Mouse (Mus musculus): ENCODE data around the gene A630023A22Rik. TPM values are rescaled to one million over a fixed set of nuclear protein-coding genes. Genes with fewer than 3 reads are reported as not detected.

Gene A630023A22Rik
- polyA plus RNA-seq (2012; rRNA removed): not detected in 2 replicates

DNA sequence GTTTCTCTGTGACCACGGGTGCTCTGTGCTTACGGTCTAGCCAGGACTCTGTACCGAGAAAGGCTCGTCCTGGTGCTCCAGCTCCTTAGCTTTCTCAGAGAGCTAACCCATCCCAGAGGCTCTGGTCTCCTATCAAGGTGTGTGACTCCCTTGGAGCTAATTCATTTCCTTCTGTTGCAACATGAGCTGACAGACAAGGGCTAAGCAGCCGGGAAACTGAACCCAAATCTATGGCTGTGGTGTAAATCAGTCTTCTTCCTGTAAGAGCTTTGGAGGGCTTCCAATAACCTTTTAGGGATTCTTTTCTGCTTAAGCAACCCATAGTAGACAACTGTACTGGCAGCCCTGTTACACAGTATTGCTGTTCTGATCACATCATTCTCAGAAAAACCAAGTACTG lies at the start of gene A630023A22Rik:
Gene A630023A22Rik (minus strand): TSS at position 154 of the 400 bp plus-strand sequence.

DNA sequence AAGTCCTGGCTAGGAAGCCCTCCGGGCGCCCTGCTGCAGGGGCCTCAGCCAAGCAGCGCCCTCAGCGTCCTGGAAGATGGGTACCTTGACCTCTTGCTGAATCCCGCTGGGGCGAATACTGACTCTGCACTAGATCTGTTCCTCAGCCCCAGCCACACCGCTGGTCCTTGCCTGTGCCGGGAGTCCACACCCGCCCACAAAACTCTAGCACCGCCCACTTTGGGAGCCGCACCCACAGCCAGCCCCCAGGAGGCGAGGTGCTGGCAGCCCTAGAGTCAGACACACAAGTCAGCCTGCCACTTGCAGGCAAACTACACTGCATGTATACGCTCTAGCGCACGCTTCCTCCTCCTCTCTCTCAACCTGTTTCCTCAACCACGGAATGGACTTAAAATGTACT lies 49.8 kb upstream of the A630023A22Rik start, which contains the start of gene Npy4r:
Gene Npy4r (minus strand): TSS at position 148 of the 400 bp plus-strand sequence.

GRCm38 (mm10) chr14:34085731-34086130 lies 16.8 kb downstream of the A630023A22Rik start, which contains the start of gene Anxa8:
Anxa8 (plus strand) TSS chr14:34085981.

GRCm38 (mm10) chr14:34052516-34052915 lies 50.0 kb downstream of the A630023A22Rik start, which contains the start of gene Antxrl:
Antxrl (plus strand) TSS chr14:34052707.

DNA sequence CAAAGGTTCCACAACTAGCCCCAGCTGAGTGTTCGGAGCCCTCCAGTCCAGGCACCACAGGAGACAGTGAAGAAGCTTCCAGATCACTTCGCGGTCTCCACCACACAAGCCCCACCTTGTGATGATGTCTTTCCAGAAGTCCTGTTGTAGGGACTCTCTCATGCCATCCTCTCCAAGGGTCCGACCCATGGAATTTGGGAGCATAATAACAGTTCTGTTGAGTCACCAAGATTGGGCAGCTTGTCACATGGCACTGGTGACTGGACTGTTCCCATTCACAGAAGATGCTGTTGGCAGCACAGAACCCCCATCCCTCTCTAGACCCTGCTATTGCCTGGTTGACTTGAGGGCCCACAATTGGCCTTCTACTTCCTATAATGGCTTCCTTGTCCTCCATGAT lies 86.2 kb downstream of the A630023A22Rik start, which contains the start of gene Gm5460:
Gene Gm5460 (plus strand): TSS at position 378 of the 400 bp plus-strand sequence.

GRCm38 (mm10) chr14:34015063-34015462 lies 87.5 kb downstream of the A630023A22Rik start, which contains the start of gene Gm30083:
Gm30083 (minus strand) TSS chr14:34015182.

Other genes starting within 250 kb of the A630023A22Rik start
- gene Gdf10, start 179.2 kb downstream of the A630023A22Rik start, polyA plus RNA-seq (2012; rRNA removed): 3.2 and 8.9 TPM in 2 replicates
- 0.39 and 0.46 TPM in 2 replicates for gene Gdf2, start 161.7 kb downstream of the A630023A22Rik start, polyA plus RNA-seq (2012; rRNA removed)
- 0.01 TPM in 1 of 2 replicates, not detected in the other for gene Rbp3, start 148.8 kb downstream of the A630023A22Rik start, polyA plus RNA-seq (2012; rRNA removed)
- 0.12 and 0.55 TPM in 2 replicates for gene Zfp488, start 124.0 kb downstream of the A630023A22Rik start, polyA plus RNA-seq (2012; rRNA removed)
- not detected in 2 replicates for gene Gm30083, start 87.6 kb downstream of the A630023A22Rik start, polyA plus RNA-seq (2012; rRNA removed)
- gene Gm5460, start 86.0 kb downstream of the A630023A22Rik start, polyA plus RNA-seq (2012; rRNA removed): not detected in 2 replicates
- gene Antxrl, start 50.0 kb downstream of the A630023A22Rik start, polyA plus RNA-seq (2012; rRNA removed): not detected in 2 replicates
- 0.66 and 1.5 TPM in 2 replicates for gene Anxa8, start 16.8 kb downstream of the A630023A22Rik start, polyA plus RNA-seq (2012; rRNA removed)
- gene Npy4r, start 49.7 kb upstream of the A630023A22Rik start, polyA plus RNA-seq (2012; rRNA removed): 0.02 and 0.04 TPM in 2 replicates
- gene Gprin2, start 98.9 kb upstream of the A630023A22Rik start, polyA plus RNA-seq (2012; rRNA removed): 1.3 and 1.4 TPM in 2 replicates
- gene Syt15, start 116.8 kb upstream of the A630023A22Rik start, polyA plus RNA-seq (2012; rRNA removed): 0.25 and 0.26 TPM in 2 replicates
- gene Shld2, start 207.7 kb upstream of the A630023A22Rik start, polyA plus RNA-seq (2012; rRNA removed): 4.6 and 5.8 TPM in 2 replicates
- gene Glud1, start 208.0 kb upstream of the A630023A22Rik start, polyA plus RNA-seq (2012; rRNA removed): 74.9 and 121 TPM in 2 replicates

Data from central nervous system, embryonic 11.5 days (tissue).